Mouse (Mus musculus) erythroblast, embryonic 14.5 days (primary cell): ENCODE measurements around the gene Dusp28.

Experiments used
- GATA1 ChIP-seq: IDR thresholded peaks from 2 replicates; pipeline ENCODE4 v1.6.1; 2012; ENCODE audit warnings: low read length, inconsistent platforms, mixed read lengths
- TAL1 ChIP-seq: IDR thresholded peaks from 3 replicates; pipeline ENCODE4 v1.6.1; 2012; ENCODE audit warnings: low read length, inconsistent platforms, mixed read lengths

DNA sequence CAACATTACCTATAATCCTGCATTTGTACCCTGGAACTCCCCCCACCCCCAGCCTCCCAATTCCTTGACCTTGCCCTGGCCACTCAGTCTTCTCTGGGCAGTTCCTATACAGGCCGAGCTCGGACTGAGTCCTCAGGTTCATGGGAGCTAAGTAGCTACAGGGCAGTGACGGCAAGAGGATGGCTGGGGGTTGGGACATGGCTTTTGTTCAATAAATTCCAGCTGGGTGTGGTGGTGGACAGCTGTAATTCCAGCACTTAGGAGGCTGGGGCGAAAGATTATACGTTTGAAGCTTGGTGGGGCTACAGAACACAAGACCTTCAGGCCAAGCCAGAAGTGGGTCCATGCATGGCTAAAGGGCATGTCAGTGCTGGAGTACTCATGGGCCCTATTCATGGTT is 26.7 kb upstream of the Dusp28 start:
- TF ChIP-seq GATA1, result no peak
- TF ChIP-seq TAL1, result no peak
